Mouse (Mus musculus) naive thymus-derived CD4-positive, alpha-beta T cell, adult 2 months (primary cell): ENCODE data around the gene Vps18.

Source experiments
- DNase-seq: peaks from one replicate; pipeline ENCODE4 v3.0.0-alpha.2; 2011; ENCODE audit warnings: low read depth

Gene Vps18

GRCm38 (mm10) chr2:119288270-119288882, at the start of gene Vps18:
Gene Vps18, plus strand, starts transcription at chr2:119288740.
- peak; percentile 99 for DNase-seq

GRCm38 (mm10) chr2:119240075-119240818, 48.3 kb upstream of the Vps18 start:
- no peak for DNase-seq

GRCm38 (mm10) chr2:119240819-119241186, 47.7 kb upstream of the Vps18 start:
- DNase-seq: no peak

- DNase-seq: no peak
Observed at GRCm38 (mm10) chr2:119242548-119242947, 46.0 kb upstream of the Vps18 start.

- no peak for DNase-seq
Observed at GRCm38 (mm10) chr2:119245246-119245645, 43.3 kb upstream of the Vps18 start.

- no peak for DNase-seq
Observed at GRCm38 (mm10) chr2:119247904-119248303, 40.6 kb upstream of the Vps18 start.

GRCm38 (mm10) chr2:119249592-119250061, 38.9 kb upstream of the Vps18 start:
- no peak for DNase-seq

- no peak for DNase-seq
Observed at GRCm38 (mm10) chr2:119250377-119250776, 38.2 kb upstream of the Vps18 start.

- DNase-seq: peak; percentile 90
Observed at GRCm38 (mm10) chr2:119250826-119251478, 37.6 kb upstream of the Vps18 start.

- DNase-seq: no peak
Observed at GRCm38 (mm10) chr2:119254976-119255375, 33.6 kb upstream of the Vps18 start.

- DNase-seq: no peak
Observed at GRCm38 (mm10) chr2:119260518-119260917, 28.0 kb upstream of the Vps18 start.

- no peak for DNase-seq
Observed at GRCm38 (mm10) chr2:119261326-119261725, 27.2 kb upstream of the Vps18 start.

GRCm38 (mm10) chr2:119262978-119263377, 25.6 kb upstream of the Vps18 start:
- no peak for DNase-seq

- DNase-seq: no peak
Observed at GRCm38 (mm10) chr2:119263813-119264212, 24.7 kb upstream of the Vps18 start.

GRCm38 (mm10) chr2:119270286-119270642, 18.3 kb upstream of the Vps18 start:
- no peak for DNase-seq

- peak; percentile 47 for DNase-seq
Observed at GRCm38 (mm10) chr2:119270643-119271331, 17.8 kb upstream of the Vps18 start, which contains the start of gene Rhov. Gene Rhov, minus strand, starts transcription at chr2:119271272.

- DNase-seq: no peak
Observed at GRCm38 (mm10) chr2:119274126-119274525, 14.4 kb upstream of the Vps18 start.

GRCm38 (mm10) chr2:119276926-119277325, 11.6 kb upstream of the Vps18 start:
- no peak for DNase-seq

- DNase-seq: no peak
Observed at GRCm38 (mm10) chr2:119277810-119278209, 10.7 kb upstream of the Vps18 start.

GRCm38 (mm10) chr2:119281899-119282565, 6.5 kb upstream of the Vps18 start:
- no peak for DNase-seq

GRCm38 (mm10) chr2:119287372-119287771, 1.2 kb upstream of the Vps18 start:
- no peak for DNase-seq

GRCm38 (mm10) chr2:119289014-119289416, 475 bp downstream of the Vps18 start:
- no peak for DNase-seq
